Mouse (Mus musculus): ENCODE data around the gene Thrap3.

Thrap3 gene

DNA sequence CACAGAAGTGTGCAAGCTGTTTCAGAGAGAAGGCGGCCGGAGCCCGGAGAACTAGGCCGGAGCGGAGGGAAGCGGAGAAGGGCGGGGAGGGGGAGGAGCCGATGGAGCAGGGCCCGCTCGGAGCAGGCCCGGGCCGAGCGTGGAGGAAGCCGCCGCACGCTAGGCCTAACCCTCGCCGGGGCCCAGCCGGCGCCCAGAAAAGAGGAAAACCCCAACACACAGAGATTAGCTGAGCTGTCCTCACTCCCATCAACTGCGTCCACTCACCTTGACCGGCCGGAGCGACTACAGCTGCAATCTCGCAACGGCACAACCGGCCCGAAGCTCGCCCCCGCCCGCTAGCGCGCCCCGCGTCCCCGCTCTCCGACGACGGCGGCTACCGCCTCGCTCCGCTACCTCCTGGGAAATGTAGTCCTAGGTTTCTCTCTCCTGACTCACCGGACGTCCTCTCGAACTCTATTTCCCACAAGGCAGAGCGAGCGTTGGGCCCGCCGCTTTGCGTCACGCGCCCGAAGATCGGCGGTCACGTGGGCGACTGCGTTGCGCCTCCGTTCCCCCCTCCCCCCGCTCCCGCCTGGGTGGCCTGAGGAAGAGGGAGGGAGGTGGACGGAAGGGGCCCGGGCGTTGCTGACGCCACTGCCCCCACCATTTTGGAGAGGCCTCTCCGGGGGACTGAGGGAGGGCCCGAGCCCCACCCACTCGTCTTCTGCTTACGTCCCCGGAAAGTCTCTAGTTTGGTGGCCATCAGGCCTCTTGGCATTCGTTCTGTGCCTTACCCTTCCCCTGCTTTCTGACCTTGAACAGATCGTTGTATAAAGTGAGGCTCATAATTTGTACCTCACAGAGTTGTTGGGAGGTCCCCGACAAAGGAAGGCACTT is at the start of gene Thrap3:
Thrap3 (minus strand) TSS at position 458 of the 879 bp plus-strand sequence.
- in situ Hi-C loops (cut with MboI, MseI), result loop anchor here in 1 of 2 experiments (5.0 kb wide), 1 partner anchor 825 kb away; no protein-coding TSS in a partner anchor

DNA sequence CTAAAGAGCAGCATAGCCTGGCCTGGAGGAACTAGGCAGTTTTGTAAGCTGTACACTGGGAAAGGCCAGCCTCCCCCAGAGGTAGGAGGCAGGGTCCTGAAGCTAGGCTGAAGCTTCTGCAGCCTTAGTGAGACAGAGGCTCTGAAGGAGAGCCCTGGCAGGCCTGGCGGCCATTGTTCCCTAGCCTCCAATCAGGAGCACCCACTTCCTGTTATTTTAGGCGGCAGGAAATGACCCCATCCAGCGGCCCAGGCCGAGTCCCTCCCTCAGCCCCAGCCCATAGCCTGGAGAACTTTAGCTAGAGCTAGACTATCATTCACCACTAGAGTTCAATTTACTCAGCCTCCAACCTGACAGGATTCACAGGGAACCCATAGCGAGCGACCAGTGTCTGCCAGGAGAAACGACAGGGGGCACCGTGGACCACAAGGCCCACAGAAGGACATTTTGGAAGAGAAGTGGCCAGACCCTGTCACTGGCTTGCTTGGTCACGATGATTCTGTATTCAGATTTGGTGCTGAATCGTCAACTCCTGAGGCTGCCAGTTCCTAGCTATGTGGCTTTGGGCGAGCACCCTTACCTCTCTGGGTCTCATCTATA is 49.2 kb upstream of the Thrap3 start:
- in situ Hi-C loops (cut with MboI, MseI), result no loop called here

DNA sequence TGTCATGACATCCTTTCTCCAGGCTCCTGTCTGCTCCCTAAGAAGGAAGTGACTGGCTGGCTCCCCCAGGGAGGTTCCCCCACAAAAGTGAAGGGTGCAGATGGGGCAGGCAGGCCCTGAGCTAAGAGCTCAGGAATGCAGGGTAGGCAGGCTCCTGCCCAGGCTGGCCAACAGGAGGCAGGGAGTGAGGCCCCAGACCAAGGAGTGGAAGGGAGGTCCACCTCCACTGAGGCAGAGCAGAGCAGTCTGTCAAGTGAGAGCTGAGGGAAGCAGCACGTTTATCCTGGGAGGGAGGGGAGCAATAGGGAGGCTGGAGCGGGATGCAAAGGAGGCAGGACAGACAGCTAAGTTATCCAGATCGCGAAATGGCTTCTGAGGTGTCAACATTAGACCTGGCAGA is 48.1 kb upstream of the Thrap3 start:
- in situ Hi-C loops (cut with MboI, MseI), result no loop called here

DNA sequence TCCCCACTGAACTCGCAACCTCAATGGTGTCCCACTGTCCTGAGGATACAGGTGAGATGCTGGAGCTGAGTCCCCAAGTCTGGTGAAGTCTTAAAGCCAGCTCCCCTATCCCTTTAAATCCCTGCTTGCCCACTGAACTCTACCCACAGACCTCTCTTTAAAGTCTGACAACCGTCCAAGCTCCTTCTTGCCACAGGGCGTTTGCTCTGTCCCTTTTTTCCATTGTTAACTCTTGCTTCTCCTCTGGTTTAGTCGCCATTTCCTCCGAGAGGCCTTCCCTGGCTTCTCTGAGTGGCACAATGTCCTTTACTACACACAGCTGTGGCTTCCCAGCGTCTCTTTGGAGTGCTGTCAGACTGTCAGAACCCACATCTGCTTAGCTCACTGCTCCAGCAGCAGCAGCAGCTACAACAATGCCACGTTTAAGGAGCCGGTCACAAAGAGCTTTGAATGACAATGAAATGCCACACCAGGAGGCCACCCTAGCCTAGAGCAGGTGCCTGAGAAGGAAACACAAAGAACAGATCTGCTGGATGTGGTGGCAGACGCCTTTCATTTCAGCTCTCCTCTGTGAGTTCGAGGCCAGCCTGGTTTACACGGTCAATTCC is 45.8 kb upstream of the Thrap3 start:
- in situ Hi-C loops (cut with MboI, MseI), result loop anchor here in 1 of 2 experiments (10.0 kb wide), 1 partner anchor 414 kb away; no protein-coding TSS in a partner anchor

DNA sequence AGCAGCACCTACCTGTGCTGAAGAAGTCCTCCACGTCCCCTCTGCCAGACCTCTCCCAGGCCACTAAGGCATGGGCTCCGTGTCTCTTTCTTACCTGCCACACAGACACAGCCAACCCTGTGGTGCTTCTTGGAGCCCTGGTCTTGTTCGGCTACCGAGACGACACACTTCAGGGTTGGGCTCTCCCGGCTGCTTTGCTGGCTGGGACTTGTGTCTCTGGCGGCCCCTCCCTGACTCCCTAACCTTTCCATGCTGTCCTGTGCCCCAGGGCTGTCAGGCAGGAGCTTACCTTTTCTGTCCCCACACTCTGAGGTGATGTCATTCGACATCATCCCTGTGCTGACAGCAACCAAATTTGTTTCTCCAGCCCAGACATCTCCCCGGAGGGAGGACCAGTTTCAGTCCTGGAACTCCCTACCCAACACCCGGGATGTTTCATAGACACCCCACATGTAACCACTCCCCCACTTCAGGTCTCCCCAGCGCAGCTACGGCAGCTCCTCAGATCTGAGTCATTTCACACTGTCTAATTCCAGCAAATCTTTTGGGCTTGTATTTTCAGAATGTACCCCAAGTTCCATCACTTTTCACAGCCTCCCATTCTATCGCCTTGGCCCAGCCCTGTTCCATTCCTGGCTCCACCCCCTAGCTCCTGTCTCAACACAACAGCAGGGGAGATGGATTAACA is 43.8 kb upstream of the Thrap3 start:
- in situ Hi-C loops (cut with MboI, MseI), result loop anchor here in 1 of 2 experiments (10.0 kb wide), 1 partner anchor 412 kb away; no protein-coding TSS in a partner anchor

DNA sequence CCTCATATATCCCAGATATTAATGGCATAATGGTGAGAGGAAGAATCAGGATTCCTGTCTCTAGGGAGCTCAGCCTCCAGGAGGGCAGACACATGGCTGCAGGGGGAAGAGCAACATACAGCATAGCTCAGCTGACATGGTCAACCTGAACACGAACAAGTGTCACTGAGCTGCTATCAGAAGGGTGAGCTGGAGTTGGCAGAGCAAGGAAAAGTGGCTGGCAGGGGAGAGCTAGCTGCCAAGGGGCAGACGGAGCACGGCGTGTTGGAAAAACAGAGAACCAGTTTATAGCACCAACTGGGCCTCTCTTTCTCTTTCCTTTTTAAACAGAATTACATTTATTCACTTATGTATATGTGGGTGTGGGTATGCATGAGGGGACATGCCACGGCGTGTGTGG is 40.0 kb upstream of the Thrap3 start:
- in situ Hi-C loops (cut with MboI, MseI), result loop anchor here in 1 of 2 experiments (10.0 kb wide), 1 partner anchor 408 kb away; no protein-coding TSS in a partner anchor

DNA sequence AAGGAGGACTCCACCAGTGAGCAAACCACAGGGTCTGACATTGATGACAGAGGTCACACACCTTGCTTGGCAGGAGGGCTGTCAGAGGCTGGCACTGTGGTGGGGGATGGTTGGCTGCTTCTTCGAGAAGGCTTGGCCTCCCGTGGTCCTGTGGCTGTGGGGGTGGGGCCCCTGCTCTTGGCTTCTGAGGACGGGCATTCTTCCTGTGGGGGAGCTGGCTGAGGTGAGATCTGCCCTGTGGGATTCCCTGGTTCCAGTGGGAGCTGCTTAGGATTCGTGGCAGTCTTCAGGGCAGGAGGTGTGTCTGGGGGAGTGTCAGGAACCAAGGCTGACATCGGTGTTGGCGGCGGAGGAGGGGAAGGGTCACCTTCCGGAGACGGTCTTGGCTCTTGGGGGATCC is 39.4 kb upstream of the Thrap3 start:
- in situ Hi-C loops (cut with MboI, MseI), result loop anchor here in 1 of 2 experiments (10.0 kb wide), 1 partner anchor 407 kb away; no protein-coding TSS in a partner anchor

DNA sequence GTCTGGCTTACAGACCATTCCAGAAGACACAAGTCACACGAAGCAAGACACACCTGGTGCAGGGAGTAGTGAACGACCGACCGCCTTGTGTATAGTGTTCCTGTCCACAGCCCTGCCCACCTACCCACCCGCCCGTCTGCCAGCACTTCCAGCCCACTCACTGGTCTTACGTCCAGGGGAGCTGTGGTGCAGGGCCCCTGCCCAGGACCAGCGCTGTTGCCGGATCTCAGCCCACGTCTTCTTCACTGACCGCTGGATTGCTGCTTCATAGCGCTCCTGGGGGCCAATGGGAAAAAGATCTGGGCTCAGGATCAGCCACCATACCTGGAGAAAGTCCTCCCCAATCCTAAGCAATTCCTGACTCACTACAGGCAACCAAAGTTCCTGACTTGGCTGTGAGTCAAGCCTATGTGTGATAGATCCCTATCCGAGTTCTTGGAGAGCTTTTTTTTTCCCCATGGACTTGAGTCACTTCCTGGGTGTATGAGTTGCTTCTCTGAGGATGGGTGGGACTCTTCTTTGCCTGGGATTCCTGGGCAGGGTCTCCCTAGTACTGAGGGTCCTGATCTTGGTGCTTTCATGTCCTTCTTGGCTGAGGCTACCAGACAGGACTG is 37.4 kb upstream of the Thrap3 start:
- in situ Hi-C loops (cut with MboI, MseI), result loop anchor here in 1 of 2 experiments (10.0 kb wide), 1 partner anchor 405 kb away; no protein-coding TSS in a partner anchor

DNA sequence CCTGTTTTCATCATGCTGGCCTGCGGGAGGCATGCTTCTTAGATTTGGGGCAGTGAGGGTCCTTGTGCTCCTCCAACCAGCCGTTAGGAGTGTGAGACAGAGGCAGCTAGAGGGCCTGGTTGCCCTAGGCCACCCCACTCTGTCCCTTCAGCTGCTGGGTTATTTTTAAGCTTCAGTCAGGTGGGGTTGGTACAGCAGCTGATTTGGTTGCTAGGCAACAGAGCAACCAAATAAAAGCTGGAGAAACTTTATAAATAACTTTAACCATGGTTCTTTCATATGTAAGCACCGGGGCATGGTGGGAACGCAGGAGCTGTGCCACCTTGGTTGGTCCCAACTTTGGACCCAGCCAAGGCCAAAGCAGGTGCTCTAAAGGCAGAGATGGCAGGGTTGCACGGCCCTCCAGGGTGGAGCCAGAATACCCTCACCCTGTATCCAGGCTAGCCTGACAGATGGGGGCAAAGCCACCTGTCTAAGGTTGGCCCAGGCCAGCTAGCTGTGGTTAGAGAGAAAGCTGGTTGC is 35.2 kb upstream of the Thrap3 start:
- in situ Hi-C loops (cut with MboI, MseI), result no loop called here

DNA sequence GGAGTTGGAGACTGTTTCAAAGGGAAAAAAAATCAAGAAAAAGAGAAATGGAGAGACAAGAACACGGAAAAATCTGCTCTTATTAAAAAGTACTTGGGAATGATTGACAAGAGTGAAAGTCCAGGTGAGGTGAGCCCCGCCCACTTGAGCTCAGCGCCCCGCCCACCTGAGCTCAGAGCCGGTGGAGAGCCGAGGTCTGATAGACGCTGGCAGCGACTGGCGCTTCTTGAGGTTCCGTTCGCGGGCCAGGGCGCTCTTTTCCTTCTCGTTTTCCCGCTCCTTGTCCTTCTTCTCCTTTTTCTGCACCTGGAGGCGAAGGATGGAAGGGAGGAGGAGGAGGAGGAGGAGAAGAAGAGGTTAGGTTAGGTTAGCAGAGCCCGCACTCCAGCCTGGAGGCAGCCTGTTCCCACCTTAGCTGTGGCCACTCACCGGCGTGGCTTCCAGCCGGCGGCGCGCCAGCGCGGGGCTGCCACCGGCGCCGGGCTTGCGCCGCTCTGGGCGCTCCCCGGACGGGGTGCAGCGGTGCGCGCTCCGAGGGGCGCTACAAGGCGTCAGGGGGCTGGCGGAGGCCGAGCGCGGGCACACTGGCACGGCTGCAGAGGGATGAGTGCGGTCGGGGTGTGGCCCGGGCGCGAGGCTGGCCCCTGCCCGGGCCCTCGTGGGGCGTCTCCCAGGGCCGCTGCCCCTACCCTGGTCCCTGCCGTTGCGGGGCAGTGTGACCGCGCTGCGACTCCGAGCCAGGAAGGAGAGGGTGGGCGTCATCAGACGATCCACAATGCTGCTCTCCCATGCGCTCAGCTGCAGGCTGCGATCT is 34.1 kb upstream of the Thrap3 start:
- in situ Hi-C loops (cut with MboI, MseI), result no loop called here

DNA sequence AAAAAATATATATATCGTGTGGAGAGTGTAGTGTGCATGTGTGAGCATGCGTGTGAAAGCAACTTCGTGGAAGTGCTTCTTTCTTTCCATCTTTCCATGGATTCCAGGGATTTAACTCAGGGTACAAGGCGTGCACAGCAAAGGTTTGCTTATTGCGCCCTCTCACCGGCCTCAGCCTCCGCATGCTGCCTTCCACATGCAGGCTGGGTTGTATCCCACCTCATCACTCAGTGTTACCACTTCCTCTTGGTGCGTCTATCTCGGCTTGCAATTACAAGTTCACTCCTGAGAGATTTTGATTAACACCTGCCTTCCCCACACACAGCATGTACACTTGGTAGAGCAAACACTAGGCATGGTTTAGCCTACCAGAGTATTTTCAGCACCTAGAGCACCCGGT is 32.6 kb upstream of the Thrap3 start:
- in situ Hi-C loops (cut with MboI, MseI), result no loop called here

DNA sequence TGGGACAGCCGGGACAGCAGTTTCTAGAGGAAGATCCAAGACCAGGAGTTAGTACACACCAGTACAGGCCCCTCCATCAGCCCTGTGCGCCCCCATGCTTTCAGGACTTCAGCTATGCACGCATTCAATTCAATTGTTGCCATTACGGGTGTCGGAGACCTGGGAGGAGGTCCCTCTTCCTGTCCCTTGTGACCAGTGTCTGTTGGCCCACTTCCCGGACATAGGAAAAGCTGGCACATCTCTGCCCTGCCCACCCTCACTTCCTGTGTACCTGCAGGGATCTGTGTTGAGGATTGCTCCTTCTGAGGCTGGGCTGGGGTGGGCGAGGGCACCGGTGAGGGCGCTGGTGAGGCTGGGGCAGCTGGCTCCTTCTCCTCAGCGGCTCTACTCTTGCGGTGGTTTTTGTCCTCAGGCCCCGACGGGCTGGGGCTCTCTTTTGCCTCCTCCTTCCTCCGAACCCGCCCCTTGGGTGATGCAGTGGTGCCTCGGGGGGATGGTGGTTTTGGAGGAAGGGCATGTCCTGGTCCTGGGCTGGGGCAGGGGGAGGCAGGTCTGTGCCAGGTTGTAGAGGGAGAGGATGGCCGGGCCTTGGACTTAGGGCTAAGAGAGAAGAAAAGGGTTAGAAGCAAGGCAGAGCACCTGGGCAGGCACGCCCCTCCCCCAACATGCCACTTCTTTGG is 32.1 kb upstream of the Thrap3 start:
- in situ Hi-C loops (cut with MboI, MseI), result loop anchor here in 1 of 2 experiments (5.0 kb wide), 1 partner anchor 73 kb away; no protein-coding TSS in a partner anchor

DNA sequence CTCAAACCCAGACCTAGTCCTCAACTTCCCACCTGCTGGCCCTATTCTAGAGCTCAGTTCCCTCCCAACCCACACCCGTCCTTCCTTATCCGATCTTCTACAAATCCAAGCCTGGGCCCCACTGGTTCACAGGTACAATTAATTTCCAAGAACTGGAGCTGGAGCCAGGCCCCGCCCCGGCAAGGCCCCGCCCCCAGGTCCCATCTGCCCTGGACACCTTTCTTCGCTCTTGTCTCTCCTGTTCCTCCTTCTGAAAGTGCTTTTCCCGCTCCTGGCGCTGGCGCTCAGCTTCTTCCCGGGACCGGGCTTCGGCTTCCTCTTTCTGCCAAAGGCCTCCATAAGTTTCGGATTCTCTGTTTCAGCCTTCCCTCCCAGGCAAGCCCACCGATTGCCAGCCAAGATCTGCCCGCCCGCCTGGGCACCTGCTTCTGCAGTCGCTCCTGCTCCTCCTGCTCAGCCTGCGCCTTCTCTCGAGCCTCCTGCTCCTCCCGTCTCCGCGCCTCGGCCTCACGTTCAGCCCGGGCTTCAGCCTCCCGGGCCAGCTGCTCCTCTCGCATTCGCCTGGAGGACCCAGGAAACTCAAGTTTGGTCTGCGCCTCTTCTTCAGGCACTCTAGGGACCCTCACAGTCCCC is 31.2 kb upstream of the Thrap3 start:
- in situ Hi-C loops (cut with MboI, MseI), result loop anchor here in 1 of 2 experiments (5.0 kb wide), 1 partner anchor 74 kb away; no protein-coding TSS in a partner anchor

DNA sequence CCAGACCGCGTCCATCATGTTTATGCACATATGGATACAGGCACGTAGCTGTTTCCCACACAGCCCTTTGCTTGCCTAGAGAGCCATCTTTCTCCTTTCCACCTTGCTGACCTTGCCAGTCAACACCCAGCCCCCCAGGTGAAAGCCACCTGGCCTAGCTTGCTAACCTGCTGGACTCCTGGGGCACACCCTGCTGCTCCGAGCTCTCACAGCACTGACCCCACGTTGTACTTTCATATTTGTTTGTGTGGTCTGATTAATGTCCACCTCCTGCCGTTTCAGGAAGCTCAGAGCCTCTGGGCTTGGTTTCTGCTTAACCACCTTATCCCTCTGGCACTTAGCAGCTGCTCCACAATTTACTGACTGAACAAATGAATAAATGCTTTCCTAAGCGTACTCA is 27.3 kb upstream of the Thrap3 start:
- in situ Hi-C loops (cut with MboI, MseI), result loop anchor here (5.0 kb wide), 2 partner anchors 32 to 77 kb away; partner anchors contain the start of gene Trappc3 (in 2 of the 2)

DNA sequence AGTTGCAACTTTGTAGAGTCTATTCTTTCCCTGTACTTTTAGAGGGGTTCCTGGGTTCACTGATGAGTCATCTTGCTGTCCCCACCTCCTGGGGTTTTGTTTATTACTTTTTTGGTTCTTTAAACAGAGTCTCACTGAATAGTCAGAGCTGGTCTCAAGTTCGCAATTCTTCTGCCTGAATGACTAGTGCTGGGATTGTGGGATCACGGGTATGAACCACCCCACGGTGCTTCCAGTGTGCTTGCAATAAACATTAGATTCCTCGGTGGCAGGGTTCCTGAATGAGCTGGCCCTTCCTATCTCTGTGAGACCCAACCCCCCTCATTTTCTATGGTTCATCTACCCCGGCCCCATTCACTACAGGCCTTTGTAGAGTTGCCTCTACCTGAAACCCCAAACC is 25.6 kb upstream of the Thrap3 start:
- in situ Hi-C loops (cut with MboI, MseI), result loop anchor here (5.0 kb wide), 2 partner anchors 34 to 79 kb away; partner anchors contain the start of gene Trappc3 (in 2 of the 2)

DNA sequence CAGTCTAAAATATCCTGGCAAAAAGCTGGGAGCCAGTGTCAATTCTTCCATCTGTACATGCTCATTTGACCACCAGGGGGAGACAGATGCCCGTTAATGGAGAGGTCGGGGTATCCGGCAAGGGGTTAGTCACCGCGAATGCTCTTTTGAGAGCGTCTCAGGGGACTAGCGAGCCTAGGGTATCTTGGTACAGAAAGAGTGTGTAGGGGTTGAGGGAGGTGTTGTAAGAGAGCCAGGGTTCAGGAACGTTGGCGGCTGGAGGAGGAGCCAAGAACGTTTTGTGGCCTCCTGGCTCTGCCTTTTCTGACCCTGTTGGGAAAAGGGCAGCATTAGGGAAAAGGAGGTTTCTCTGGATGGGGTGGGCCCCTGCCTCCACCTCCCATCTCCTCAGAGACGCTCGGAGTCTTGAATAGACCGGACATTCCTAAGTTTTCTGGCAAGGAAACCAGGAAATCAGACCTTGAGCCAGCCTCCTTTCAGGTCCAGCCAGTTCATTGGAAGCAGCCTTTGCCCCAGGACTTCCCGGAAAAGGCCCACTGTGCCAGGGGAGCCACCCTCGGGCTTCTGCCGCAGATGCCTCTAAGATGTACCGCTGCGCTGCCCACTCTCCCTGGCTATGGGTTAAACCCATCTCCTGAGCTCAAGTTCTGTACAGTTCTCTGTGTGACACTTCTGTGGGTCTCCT is 24.7 kb upstream of the Thrap3 start:
- in situ Hi-C loops (cut with MboI, MseI), result loop anchor here (5.0 kb wide), 2 partner anchors 35 to 80 kb away; partner anchors contain the start of gene Trappc3 (in 2 of the 2)

DNA sequence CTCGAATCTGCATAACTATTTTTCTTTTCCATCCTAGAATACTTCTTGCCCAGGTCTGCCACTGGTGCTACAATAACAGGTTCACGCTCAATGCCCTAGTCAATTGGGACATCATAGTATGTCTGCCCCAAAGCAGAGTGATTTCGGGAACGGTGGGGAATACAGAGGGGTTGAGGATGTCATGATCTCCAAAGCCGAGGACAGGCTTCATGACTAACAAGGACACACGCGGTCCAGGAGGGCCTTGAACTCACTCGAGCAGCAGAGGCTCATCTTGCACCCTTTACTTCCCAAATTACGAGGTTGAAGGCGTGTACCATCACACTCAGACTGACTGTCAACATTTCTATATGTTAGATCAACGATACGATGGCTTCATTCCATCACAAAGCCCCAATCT is 24.1 kb upstream of the Thrap3 start:
- in situ Hi-C loops (cut with MboI, MseI), result loop anchor here (5.0 kb wide), 2 partner anchors 36 to 81 kb away; partner anchors contain the start of gene Trappc3 (in 2 of the 2)

DNA sequence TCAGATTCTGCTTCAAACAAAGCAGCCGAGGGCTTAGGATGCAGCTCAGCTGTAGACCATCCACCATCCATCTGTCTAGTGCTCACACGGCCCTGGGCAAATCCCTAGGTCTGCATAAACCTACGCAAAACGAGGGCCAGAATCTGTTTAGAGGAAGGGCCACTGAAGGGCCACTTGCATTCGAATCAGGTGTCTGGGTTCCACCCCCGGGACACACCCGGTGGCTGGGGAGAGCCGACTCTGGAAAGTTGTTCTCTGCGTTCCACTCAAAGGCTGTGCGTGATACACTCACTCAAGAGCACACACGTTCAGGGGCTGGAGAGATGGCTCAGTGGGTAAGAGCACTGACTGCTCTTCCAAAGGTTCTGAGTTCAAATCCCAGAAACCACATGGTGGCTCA is 20.1 kb upstream of the Thrap3 start:
- in situ Hi-C loops (cut with MboI, MseI), result no loop called here

Data from T-helper 17 cell (primary cell).